Mouse (Mus musculus) liver (tissue): ENCODE results near the gene Dgcr6.

Experiments
- DNase-seq: peaks from one replicate; pipeline ENCODE4 v3.0.0-alpha.2; 2020; ENCODE audit warnings: mixed read lengths

The Dgcr6 gene

DNA sequence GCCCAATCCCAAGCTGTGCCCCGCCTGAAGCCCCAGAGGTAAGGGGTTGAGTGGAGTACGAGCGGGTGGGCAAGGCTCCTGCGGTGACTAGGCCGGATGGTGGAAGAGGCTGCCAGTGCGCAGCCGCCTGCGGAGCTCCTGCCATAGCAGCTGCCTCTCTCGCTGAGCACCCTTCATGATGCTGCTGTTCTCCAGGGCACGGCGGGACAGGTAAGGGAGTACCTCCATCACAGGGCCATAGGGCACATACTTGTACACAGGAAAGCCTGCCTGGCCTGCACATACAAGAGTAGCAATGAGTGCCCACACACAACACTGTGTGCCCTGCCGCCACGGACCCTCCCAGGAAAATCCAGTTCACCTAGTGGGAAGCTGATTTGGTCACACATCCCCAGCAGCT, 19.4 kb downstream of the Dgcr6 start:
- DNase-seq, result no peak

DNA sequence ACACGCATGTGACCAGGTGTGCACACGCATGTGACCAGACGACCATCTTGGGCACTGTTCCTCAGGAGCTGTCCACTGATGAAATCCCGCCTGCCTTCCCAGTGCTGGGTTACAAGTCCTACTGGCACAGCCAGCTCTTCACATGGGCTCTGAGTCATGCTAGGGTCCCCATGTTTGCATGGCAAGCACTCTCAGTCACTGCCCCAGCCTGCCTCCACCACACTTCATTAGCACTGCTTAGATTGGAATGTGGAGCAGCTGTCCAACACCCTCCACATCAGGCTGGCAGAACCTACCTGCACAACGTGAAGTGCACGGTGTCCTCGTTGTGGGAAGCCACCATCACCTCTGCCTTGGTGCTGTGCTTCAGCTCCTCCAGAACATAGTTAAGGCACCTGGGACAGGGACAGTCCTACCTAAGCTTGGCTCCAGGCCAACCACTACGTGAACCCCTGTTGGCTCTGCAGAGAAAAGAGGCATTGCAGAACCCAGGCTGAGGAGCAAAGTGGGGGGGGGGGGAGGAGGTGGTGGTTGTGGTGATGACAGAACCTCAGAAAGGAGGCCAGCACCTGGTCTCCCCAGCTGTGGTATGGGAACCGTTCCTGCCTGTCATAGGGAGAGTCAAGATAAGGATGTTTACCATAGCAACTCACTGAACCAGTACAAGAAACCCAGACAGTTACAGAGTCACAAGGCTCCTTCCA, 20.8 kb downstream of the Dgcr6 start:
- DNase-seq, result no peak

DNA sequence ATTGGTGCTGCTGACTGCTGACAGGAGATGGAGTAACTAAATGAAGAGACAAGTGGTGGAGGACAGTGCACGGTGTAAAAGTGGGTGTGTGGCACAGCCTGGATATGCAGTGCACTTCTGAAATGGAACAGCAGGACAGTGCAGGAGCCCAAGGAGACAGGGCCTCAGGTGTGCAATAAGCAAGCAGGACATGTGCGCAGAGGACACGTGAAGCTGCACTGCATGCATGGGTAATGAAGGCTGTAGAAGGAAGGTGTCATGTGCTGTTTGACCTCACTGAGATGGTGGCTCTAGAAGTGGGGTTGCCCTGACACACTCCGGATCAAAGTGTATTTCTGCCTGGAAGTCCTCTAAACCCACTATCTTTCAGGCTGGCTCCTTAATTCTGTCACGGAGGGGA, 22.0 kb downstream of the Dgcr6 start:
- DNase-seq, result no peak

GRCm38 (mm10) chr16:18075201-18075600, 22.5 kb downstream of the Dgcr6 start:
- no peak for DNase-seq

- DNase-seq, result no peak
Observed at GRCm38 (mm10) chr16:18078314-18079015, 25.8 kb downstream of the Dgcr6 start.

DNA sequence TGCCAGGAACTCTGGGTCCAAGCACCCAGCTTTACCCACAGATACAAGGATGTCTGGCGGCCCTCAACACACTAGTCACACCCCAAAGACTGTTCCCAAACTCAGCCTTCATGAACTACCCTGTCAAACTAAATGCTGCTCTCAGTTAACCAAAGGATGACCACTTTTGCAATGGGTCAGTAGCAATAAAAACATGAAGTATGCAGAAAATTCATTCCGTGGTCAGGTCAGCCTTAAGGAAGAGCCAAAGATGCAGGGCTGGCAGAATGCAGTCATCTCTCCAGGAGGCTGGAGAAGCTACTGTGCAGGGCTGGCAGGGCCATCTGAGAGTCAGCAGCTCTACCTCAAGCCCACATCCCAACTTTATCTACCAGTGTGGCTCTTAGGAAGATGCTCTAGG, 26.6 kb downstream of the Dgcr6 start:
- DNase-seq, result no peak

DNA sequence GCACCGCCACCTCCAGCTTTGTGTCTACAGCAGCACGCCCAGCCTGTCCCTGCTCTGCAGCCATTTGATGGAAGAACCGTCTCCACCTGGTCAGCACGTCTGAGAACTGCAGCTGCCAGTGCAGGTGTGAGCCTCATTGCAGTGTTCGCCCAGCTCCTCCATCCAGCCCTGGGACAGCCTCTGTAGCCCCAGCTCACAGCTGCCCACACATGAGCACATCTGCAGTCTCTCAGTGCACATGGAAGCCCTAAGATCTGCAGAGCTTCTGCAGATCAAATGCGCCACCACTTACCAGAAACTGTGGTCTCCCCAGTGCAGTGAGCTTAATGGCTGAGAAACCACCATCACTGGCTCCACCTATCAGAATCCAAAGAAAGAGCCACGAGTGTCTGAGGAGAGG, 27.5 kb downstream of the Dgcr6 start:
- DNase-seq, result no peak

DNA sequence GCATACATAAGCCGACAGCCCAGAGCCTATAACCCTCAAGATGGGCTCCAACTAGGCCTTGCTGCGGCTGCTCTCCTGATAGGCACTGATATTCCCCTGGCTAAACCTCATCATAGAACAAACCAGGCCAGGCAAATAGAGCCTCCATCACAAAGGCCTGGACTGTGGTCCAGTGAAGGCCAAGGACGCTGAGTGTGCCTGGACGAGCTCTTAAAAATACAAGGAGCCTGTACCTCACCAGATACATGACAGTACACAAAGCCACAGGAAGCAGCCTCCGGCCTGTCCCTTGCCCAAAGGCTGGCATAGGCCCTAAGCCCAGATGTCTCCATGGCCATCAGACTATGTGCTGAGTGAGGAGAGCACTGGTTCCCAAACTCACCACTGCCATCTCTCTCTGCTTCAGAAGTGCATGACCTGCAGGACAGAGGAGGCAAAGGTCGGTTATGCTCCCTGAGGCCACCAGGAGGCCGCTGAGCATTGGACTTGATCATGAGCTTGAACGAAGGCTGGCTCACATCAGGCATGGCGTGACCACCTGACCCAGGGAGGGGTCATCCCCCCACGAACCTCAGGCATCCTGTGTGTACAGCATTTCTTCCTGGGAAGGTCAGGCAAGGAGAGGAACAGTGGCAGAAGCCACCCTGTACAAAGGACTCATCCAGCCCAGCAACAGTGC, 28.6 kb downstream of the Dgcr6 start:
- no peak for DNase-seq

DNA sequence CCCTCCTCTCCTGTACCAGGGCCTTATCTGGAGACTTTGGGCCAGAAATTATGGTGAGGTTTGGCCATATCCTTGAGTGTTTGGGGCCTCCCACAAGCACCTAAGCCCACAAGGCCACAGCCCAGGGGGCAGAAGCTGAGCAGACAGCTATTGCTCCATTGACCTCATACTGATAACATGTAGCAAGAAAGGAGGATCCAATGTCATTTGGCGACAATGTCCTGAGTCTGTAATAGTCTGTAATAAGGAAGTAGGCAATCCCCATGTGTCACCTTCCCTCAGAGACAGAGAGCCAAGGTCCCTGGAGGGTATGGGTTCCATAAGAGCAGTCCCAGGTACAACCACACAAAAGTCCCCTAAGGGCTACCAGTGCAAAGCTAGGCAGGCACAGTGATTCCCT, 29.6 kb downstream of the Dgcr6 start:
- no peak for DNase-seq

GRCm38 (mm10) chr16:18083231-18083951, 30.7 kb downstream of the Dgcr6 start:
- DNase-seq, result no peak

GRCm38 (mm10) chr16:18084262-18084661, 31.6 kb downstream of the Dgcr6 start:
- DNase-seq, result no peak

- no peak for DNase-seq
Observed at GRCm38 (mm10) chr16:18087101-18087500, 34.4 kb downstream of the Dgcr6 start.

DNA sequence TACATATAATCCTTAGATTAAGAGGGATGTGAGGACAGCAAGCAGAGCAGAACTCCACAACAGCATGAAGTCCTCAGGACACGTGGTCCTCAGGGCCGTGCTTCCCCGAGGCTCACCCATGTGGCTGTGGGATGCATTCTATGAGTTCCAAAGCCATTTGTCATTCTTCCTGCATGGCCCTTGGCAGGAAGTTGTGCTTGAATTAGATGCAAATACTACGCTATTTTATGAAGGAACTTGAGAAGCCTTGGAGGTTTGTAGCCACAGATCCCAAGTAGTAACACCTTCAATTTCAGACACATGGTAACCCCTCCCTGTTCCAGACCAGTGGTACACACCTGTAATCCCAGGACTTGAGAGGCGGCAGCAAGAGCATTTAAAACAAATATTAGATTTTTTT, 43.7 kb downstream of the Dgcr6 start:
- DNase-seq, result no peak

DNA sequence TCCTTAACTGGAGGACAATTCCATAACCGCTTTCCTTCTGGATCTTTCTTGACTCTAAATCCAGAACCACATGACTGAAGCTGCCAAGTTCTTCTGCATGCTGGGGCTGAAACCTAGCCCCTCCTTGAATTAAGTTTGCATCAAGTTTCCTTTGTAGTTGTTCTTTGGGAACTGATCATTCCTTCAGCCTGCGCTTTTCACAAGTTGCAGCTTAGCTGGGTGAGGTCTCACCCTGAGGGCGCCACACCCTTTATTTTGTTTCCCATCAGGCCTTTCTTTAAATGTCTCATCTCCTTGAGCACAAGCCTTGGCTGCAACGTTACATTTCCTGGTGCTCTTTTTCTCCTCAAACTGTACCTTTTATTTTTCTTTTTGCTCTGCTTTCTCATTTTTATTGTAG, 50.2 kb downstream of the Dgcr6 start:
- DNase-seq, result no peak

DNA sequence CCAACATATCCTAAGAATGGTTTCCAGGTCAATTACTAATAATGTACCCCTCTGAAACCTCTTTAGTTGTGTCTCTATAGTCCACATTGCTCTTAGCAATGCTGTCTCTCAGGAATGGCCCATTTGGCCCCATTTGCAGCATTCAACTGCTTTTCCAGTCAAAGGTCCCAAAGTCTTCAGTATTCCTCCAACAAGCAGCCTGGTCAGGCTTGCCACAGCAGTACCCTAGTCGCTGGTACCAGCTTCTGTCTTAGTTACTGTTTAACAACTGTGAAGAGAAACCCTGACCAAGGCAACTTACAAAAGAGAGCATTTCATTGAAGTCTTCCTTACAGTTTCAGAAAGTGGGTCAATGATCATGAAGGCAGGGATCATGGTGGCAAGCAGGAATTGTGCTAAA, 50.7 kb downstream of the Dgcr6 start:
- DNase-seq, result no peak

DNA sequence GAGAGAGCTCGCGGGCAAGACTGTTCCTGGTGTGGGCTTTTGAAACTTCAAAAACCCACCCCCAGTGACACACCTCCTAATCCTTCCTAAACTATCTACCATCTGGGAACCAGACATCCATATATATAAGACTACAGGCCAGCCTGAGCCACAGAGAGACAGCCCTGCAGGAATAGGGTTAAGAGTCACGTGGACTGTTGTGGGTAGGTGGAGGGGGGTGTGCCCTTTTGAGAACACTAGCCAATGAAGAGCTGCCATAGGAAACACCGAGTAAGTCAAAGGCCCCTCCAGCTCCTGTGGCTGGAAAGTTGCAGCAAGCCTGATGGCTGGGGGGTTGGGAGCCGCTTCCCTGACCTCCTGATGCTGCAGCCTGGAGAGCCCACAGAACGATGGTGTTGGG, 51.1 kb downstream of the Dgcr6 start:
- DNase-seq, result no peak

- DNase-seq, result peak; percentile 57
Observed at GRCm38 (mm10) chr16:18108221-18108966, 55.7 kb downstream of the Dgcr6 start.

DNA sequence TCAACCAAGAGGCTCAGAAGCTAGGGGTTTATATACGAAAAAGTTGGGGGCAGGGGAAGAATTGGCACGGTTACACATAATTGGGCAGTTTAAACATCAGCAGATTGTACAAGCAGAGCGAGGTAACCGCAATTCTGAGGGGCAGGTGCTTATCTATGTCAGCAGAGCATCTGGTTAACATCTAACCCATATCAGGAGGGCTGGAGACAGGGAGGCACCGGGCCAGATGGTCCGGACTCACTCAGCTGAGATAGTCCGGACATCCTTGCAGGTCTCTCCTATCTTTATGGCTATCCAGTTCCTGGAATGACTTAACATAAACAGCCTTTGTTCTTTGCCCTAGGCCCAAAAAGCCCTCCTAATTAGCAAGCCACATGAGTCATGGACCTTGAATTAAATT, 58.4 kb downstream of the Dgcr6 start:
- DNase-seq, result no peak

- DNase-seq, result no peak
Observed at GRCm38 (mm10) chr16:18116467-18116866, 63.8 kb downstream of the Dgcr6 start.

- DNase-seq, result no peak
Observed at GRCm38 (mm10) chr16:18118285-18118684, 65.6 kb downstream of the Dgcr6 start.

GRCm38 (mm10) chr16:18119031-18119730, 66.5 kb downstream of the Dgcr6 start:
- peak; percentile 52 for DNase-seq
